Mouse (Mus musculus) hindbrain, postnatal 0 days (tissue): ENCODE data around the gene Prpf19. TPM values are rescaled to one million over a fixed set of nuclear protein-coding genes. Genes with fewer than 3 reads are reported as not detected.
A peak's percentile ranks its signal among the peaks of the same experiment; 100 is the strongest.

Source experiments
- ATAC-seq: fragments of 200-750 bp; cut with Nextera tagmentation; 2 replicates; pipeline ENCODE4 v1.8.0; 2017; ENCODE audit warnings: mild to moderate bottlenecking, moderate TSS enrichment, moderate library complexity
- DNase-seq: peaks from one replicate; pipeline ENCODE4 v3.0.0-alpha.2; 2015; ENCODE audit warnings: low spot score
- H3K27ac ChIP-seq: fragments of 300-500 bp; sonication (generic); 2 replicates; pipeline ENCODE4 v1.5.1; 2014; ENCODE audit warnings: mild to moderate bottlenecking
- H3K27me3 ChIP-seq: fragments of 300-500 bp; sonication (generic); 2 replicates; pipeline ENCODE4 v1.6.1; 2014; ENCODE audit warnings: low read length, mixed read lengths; ENCODE audit not compliant: insufficient read depth
- H3K36me3 ChIP-seq: fragments of 300-500 bp; sonication (generic); 2 replicates; pipeline ENCODE4 v1.6.1; 2014; ENCODE audit warnings: low read length, mixed read lengths; ENCODE audit not compliant: insufficient read depth
- H3K4me1 ChIP-seq: fragments of 300-500 bp; sonication (generic); 2 replicates; pipeline ENCODE4 v1.6.1; 2014; ENCODE audit warnings: antibody characterized with exemption, low read length, mixed read lengths; ENCODE audit not compliant: insufficient read depth
- H3K4me2 ChIP-seq: fragments of 300-500 bp; sonication (generic); 2 replicates; pipeline ENCODE4 v1.6.1; 2014; ENCODE audit warnings: low read depth, mild to moderate bottlenecking, low read length, moderate library complexity, mixed read lengths
- H3K4me3 ChIP-seq: fragments of 300-500 bp; sonication (generic); 2 replicates; pipeline ENCODE4 v1.5.1; 2014; ENCODE audit warnings: low read length
- H3K9ac ChIP-seq: fragments of 300-500 bp; sonication (generic); replicated peaks from 2 replicates; pipeline ENCODE4 v1.6.1; 2014; ENCODE audit warnings: mild to moderate bottlenecking, low read length, moderate library complexity, mixed read lengths
- H3K9me3 ChIP-seq: fragments of 300-500 bp; sonication (generic); 2 replicates; pipeline ENCODE4 v1.6.1; 2016; ENCODE audit warnings: low read length, mixed read lengths
- CTCF ChIP-seq: IDR thresholded peaks from 2 replicates; pipeline ENCODE4 v1.5.1; 2016; ENCODE audit warnings: antibody characterized with exemption, control low read depth, low read depth
- WGBS: fragments of 180-500 bp; shearing (Covaris S2); extraction: QIAGEN DNeasy Blood & Tissue Kit; methylation state at CpG from one replicate; pipeline ENCODE4 v1.1.7; 2014; 5-methylcytosine and 5-hydroxymethylcytosine counted together
- polyA plus RNA-seq: library from polyadenylated mRNA; unstranded; fragments of >200 nt; fragmentation: Nextera tagmentation; extraction: Ambion mirVana; gene quantifications from 2 replicates; pipeline ENCODE4 v1.2.1, GENCODE M21; 2015
- total RNA-seq: library from RNA; depleted of rRNA; stranded (reverse); fragments of >200 nt; gene quantifications from 2 replicates; pipeline ENCODE4 v1.2.3, GENCODE M21; 2014; rRNA removed

The Prpf19 gene
- total RNA-seq (351 and 368 TPM in 2 replicates), polyA plus RNA-seq (37.5 and 40.3 TPM in 2 replicates)

GRCm38 (mm10) chr19:10895016-10895528, at the start of gene Prpf19:
Gene Prpf19, plus strand, starts transcription at chr19:10895231.
- Histone ChIP-seq H3K36me3 (peaks cover 23% of the 10 kb centered on the region), H3K9ac (peak within 1 kb of the TSS; percentile 94), H3K27me3 (no peaks in the 10 kb centered on the region), H3K4me3 (peak within 1 kb of the TSS; percentile 85), H3K27ac (peak within 1 kb of the TSS; percentile 96), H3K4me2 (peak within 1 kb of the TSS; percentile 90), H3K9me3 (no peaks in the 10 kb centered on the region), H3K4me1 (peaks cover 13% of the 10 kb centered on the region; the same call in 1 of the 2 replicates)
- DNase-seq, result peak; percentile 99
- peak; percentile 38 for TF ChIP-seq CTCF
- WGBS, result under 1% methylated on average over 43 of the region's 43 CpGs
- ATAC-seq, result peak; percentile 96

GRCm38 (mm10) chr19:10845454-10845853, 49.6 kb upstream of the Prpf19 start:
- no peak for ATAC-seq
- no peak for DNase-seq
- no peak overlapping the region for H3K4me2 ChIP-seq
- H3K9me3 ChIP-seq, result no peaks in the 10 kb centered on the region
- WGBS, result 83% methylated on average over 3 of the region's 3 CpGs
- H3K4me3 ChIP-seq, result no peak overlapping the region
- H3K27me3 ChIP-seq, result no peaks in the 10 kb centered on the region
- no peak overlapping the region for H3K9ac ChIP-seq
- no peak overlapping the region for H3K27ac ChIP-seq
- TF ChIP-seq CTCF, result no peak
- H3K4me1 ChIP-seq, result 0 out of 2 replicates have a peak, but pooled peaks cover 7% of the 10 kb centered on the region
- H3K36me3 ChIP-seq, result no peaks in the 10 kb centered on the region

GRCm38 (mm10) chr19:10846150-10846549, 48.9 kb upstream of the Prpf19 start:
- 48% methylated on average over 7 of the region's 7 CpGs for WGBS
- TF ChIP-seq CTCF, result no peak
- ATAC-seq, result no peak

GRCm38 (mm10) chr19:10847311-10848087, 47.5 kb upstream of the Prpf19 start:
- 0 out of 2 replicates have a peak, but pooled peaks have one; percentile 21 for ATAC-seq
- 21% methylated on average over 3 of the region's 3 CpGs for WGBS

More at GRCm38 (mm10) chr19:10846150-10846549, 48.9 kb upstream of the Prpf19 start:
- Histone ChIP-seq H3K9me3 (no peaks in the 10 kb centered on the region), H3K4me1 (0 out of 2 replicates have a peak, but pooled peaks cover 7% of the 10 kb centered on the region), H3K4me2 (no peak overlapping the region), H3K4me3 (no peak overlapping the region), H3K27me3 (no peaks in the 10 kb centered on the region), H3K27ac (no peak overlapping the region), H3K36me3 (no peaks in the 10 kb centered on the region), H3K9ac (no peak overlapping the region)
- peak; percentile 31 for DNase-seq

GRCm38 (mm10) chr19:10855422-10855821, 39.6 kb upstream of the Prpf19 start:
- H3K27me3 ChIP-seq, result no peaks in the 10 kb centered on the region
- no peaks in the 10 kb centered on the region for H3K9me3 ChIP-seq
- no peak for TF ChIP-seq CTCF
- H3K27ac ChIP-seq, result no peak overlapping the region
- 86% methylated on average over 3 of the region's 3 CpGs for WGBS
- DNase-seq, result no peak
- no peak for ATAC-seq
- H3K4me2 ChIP-seq, result no peak overlapping the region
- H3K4me3 ChIP-seq, result no peak overlapping the region
- H3K36me3 ChIP-seq, result peaks cover 35% of the 10 kb centered on the region
- no peaks in the 10 kb centered on the region for H3K4me1 ChIP-seq
- H3K9ac ChIP-seq, result no peak overlapping the region

More at GRCm38 (mm10) chr19:10847311-10848087, 47.5 kb upstream of the Prpf19 start:
- H3K27ac ChIP-seq, result no peak overlapping the region
- H3K27me3 ChIP-seq, result no peaks in the 10 kb centered on the region
- peak; percentile 45 for DNase-seq
- 0 out of 2 replicates have a peak, but pooled peaks cover 7% of the 10 kb centered on the region for H3K4me1 ChIP-seq
- H3K9ac ChIP-seq, result no peak overlapping the region
- H3K9me3 ChIP-seq, result no peaks in the 10 kb centered on the region
- H3K36me3 ChIP-seq, result no peaks in the 10 kb centered on the region
- no peak for TF ChIP-seq CTCF
- H3K4me2 ChIP-seq, result no peak overlapping the region
- no peak overlapping the region for H3K4me3 ChIP-seq

GRCm38 (mm10) chr19:10856520-10856919, 38.5 kb upstream of the Prpf19 start:
- DNase-seq, result no peak
- no peak for TF ChIP-seq CTCF
- 44% methylated on average over 2 of the region's 2 CpGs for WGBS
- Histone ChIP-seq H3K36me3 (peaks cover 46% of the 10 kb centered on the region), H3K27ac (no peak overlapping the region), H3K4me1 (no peaks in the 10 kb centered on the region), H3K27me3 (no peaks in the 10 kb centered on the region), H3K4me3 (no peak overlapping the region), H3K4me2 (no peak overlapping the region), H3K9me3 (no peaks in the 10 kb centered on the region), H3K9ac (no peak overlapping the region)
- 0 out of 2 replicates have a peak, but pooled peaks have one; percentile 21 for ATAC-seq
